Mouse (Mus musculus) lung, postnatal 36 days (tissue): ENCODE measurements around the gene Hist1h2bf.

ENCODE experiments used
- DNase-seq: peaks from one replicate; pipeline ENCODE4 v3.0.0; 2022; ENCODE audit warnings: mixed read lengths

Gene Hist1h2bf

GRCm38 (mm10) chr13:23523976-23524375 is 50.0 kb downstream of the Hist1h2bf start:
- DNase-seq: no peak
